Comparison of ENCODE assay signal across 22 mouse cellular contexts in genomic region chr16:43617346-43617745, GRCm38 (mm10). TPM values are rescaled to one million over a fixed set of nuclear protein-coding genes. Genes with fewer than 3 reads are reported as not detected.
A peak's percentile ranks its signal among the peaks of the same experiment; 100 is the strongest.
DNase-seq lines count a peak whose midpoint lies in the region; ATAC-seq lines count a peak whose summit lies in the region.
"Had no signal": no experiment of that assay in that cellular context is flagged by ENCODE, and none has a peak within 500 bp of the region (broad histone marks: within the 10 kb centered on the region; RNA-seq: fewer than 3 reads in every experiment).

No protein-coding gene starts in this region.

- no peak overlapping the region for H3K4me3 ChIP-seq in intestine, embryonic 14.5 days (ENCODE audit: low read depth, low read length)
- H3K4me3 ChIP-seq in intestine, embryonic 16.5 days (ENCODE audit: low read length), result no peak overlapping the region
- H3K4me3 ChIP-seq in embryonic facial prominence, embryonic 10.5 days, result no peak overlapping the region
- H3K4me3 ChIP-seq in limb, embryonic 13.5 days, result no peak overlapping the region
- H3K4me3 ChIP-seq: forebrain, embryonic 13.5 days; heart, adult 2 months; heart, embryonic 15.5 days; hindbrain, embryonic 10.5 days had no signal

- H3K4me1 ChIP-seq in intestine, embryonic 14.5 days (replicated peaks; ENCODE audit: control insufficient read depth, insufficient read depth, low read length), result 0 out of 2 replicates have a peak, but pooled peaks cover 4% of the 10 kb centered on the region
- no peaks in the 10 kb centered on the region for H3K4me1 ChIP-seq in intestine, embryonic 16.5 days (ENCODE audit: control insufficient read depth, insufficient read depth, low read length)
- H3K4me1 ChIP-seq in embryonic facial prominence, embryonic 10.5 days, result peaks cover 53% of the 10 kb centered on the region
- peaks cover 10% of the 10 kb centered on the region for H3K4me1 ChIP-seq in limb, embryonic 13.5 days

- H3K36me3 ChIP-seq in intestine, embryonic 14.5 days (ENCODE audit: control insufficient read depth, insufficient read depth, low read length), result 0 out of 2 replicates have a peak, but pooled peaks cover 5% of the 10 kb centered on the region
- no peaks in the 10 kb centered on the region for H3K36me3 ChIP-seq in intestine, embryonic 16.5 days (ENCODE audit: control insufficient read depth, insufficient read depth, low read length)
- peaks cover 4% of the 10 kb centered on the region; the same call in 1 of the 2 replicates for H3K36me3 ChIP-seq in embryonic facial prominence, embryonic 10.5 days (replicated peaks)
- H3K36me3 ChIP-seq in limb, embryonic 13.5 days, result peaks cover 3% of the 10 kb centered on the region; the same call in 1 of the 2 replicates

- H3K9ac ChIP-seq in intestine, embryonic 14.5 days (ENCODE audit: low read length), result no peak overlapping the region
- no peak overlapping the region for H3K9ac ChIP-seq in intestine, embryonic 16.5 days (ENCODE audit: low read depth, low read length)
- no peak overlapping the region for H3K9ac ChIP-seq in limb, embryonic 13.5 days
- H3K9ac ChIP-seq: forebrain, embryonic 13.5 days; forebrain, postnatal 0 days; heart, embryonic 15.5 days; hindbrain, embryonic 14.5 days had no signal

- 89% methylated on average over 6 of the region's 6 CpGs for WGBS in intestine, embryonic 14.5 days
- 91% methylated on average over 6 of the region's 6 CpGs for WGBS in intestine, embryonic 16.5 days
- 58% methylated on average over 6 of the region's 6 CpGs for WGBS in embryonic facial prominence, embryonic 10.5 days
- WGBS in limb, embryonic 13.5 days, result 41% methylated on average over 6 of the region's 6 CpGs

- H3K9me3 ChIP-seq in intestine, embryonic 14.5 days (ENCODE audit: control insufficient read depth, low read length), result no peaks in the 10 kb centered on the region
- no peaks in the 10 kb centered on the region for H3K9me3 ChIP-seq in intestine, embryonic 16.5 days (ENCODE audit: control insufficient read depth, low read length)
- no peaks in the 10 kb centered on the region for H3K9me3 ChIP-seq in embryonic facial prominence, embryonic 10.5 days
- H3K9me3 ChIP-seq in limb, embryonic 13.5 days, result no peaks in the 10 kb centered on the region
- H3K9me3 ChIP-seq: forebrain, embryonic 13.5 days; heart, embryonic 15.5 days; hindbrain, embryonic 10.5 days had no signal

- no peak overlapping the region for H3K27ac ChIP-seq in intestine, embryonic 14.5 days (ENCODE audit: low read depth)
- H3K27ac ChIP-seq in intestine, embryonic 16.5 days (ENCODE audit: low read length), result no peak overlapping the region
- H3K27ac ChIP-seq in embryonic facial prominence, embryonic 10.5 days (replicated peaks), result no peak overlapping the region
- H3K27ac ChIP-seq in limb, embryonic 13.5 days, result no peak overlapping the region
- H3K27ac ChIP-seq: forebrain, embryonic 13.5 days; heart, embryonic 15.5 days; hindbrain, embryonic 10.5 days; hindbrain, embryonic 14.5 days had no signal

- no peak for ATAC-seq in intestine, embryonic 14.5 days (replicated peaks; ENCODE audit: low FRiP score, low TSS enrichment, low read depth)
- no peak for ATAC-seq in intestine, embryonic 16.5 days
- peak; percentile 24; the same call in 1 of the 2 replicates for ATAC-seq in limb, embryonic 13.5 days (ENCODE audit: low FRiP score, low read depth)
- ATAC-seq: forebrain, embryonic 13.5 days; forebrain, postnatal 0 days had no signal

- no peak overlapping the region for H3K4me2 ChIP-seq in intestine, embryonic 14.5 days (ENCODE audit: low read length)
- no peak overlapping the region for H3K4me2 ChIP-seq in intestine, embryonic 16.5 days (ENCODE audit: low read depth, low read length)
- H3K4me2 ChIP-seq in limb, embryonic 13.5 days (replicated peaks), result no peak overlapping the region
- H3K4me2 ChIP-seq: forebrain, embryonic 13.5 days; heart, embryonic 11.5 days; heart, embryonic 15.5 days; hindbrain, embryonic 14.5 days had no signal

- no peaks in the 10 kb centered on the region for H3K27me3 ChIP-seq in intestine, embryonic 14.5 days (replicated peaks; ENCODE audit: control insufficient read depth, insufficient read depth, low read length)
- H3K27me3 ChIP-seq in intestine, embryonic 16.5 days (replicated peaks; ENCODE audit: control insufficient read depth, insufficient read depth, low read length), result no peaks in the 10 kb centered on the region
- no peaks in the 10 kb centered on the region for H3K27me3 ChIP-seq in embryonic facial prominence, embryonic 10.5 days (replicated peaks; ENCODE audit: low read depth, poor library complexity, severe bottlenecking)
- no peaks in the 10 kb centered on the region for H3K27me3 ChIP-seq in limb, embryonic 13.5 days
- H3K27me3 ChIP-seq: forebrain, embryonic 13.5 days; heart, embryonic 15.5 days had no signal

- peak; percentile 15 for DNase-seq in intestine, embryonic 14.5 days (ENCODE audit: low spot score)
- DNase-seq in embryo, embryonic 10.5 days (ENCODE audit: low spot score), result peak; percentile 56
- peak; percentile 57 for DNase-seq in embryonic facial prominence, embryonic 10.5 days (ENCODE audit: low spot score)
- no peak for DNase-seq in cerebellum, adult 9-10 months
- DNase-seq in right cerebral cortex, postnatal 10 days (ENCODE audit: low spot score in 2 of 2), result no peak
- DNase-seq: adrenal gland, postnatal 10 days; cerebellum, adult 11 months; cerebellum, adult 8-10 months; cerebellum, postnatal 36 days; forebrain, postnatal 0 days; heart, adult 2 months; heart, postnatal 14 days; kidney, adult 18-20 months had no signal

RNA-seq across cellular contexts. Expression of gene Tigit, which starts 46.6 kb away (rescaled TPM):
- not detected in 2 replicates for polyA plus RNA-seq in intestine, embryonic 14.5 days (2014; fragmentation: Nextera tagmentation; extraction: Ambion mirVana)
- not detected in 2 replicates for polyA plus RNA-seq in intestine, embryonic 16.5 days (2015; fragmentation: Nextera tagmentation; extraction: Ambion mirVana)
- not detected in 2 replicates for polyA plus RNA-seq in embryonic facial prominence, embryonic 10.5 days (2016; fragmentation: Nextera tagmentation; extraction: Ambion mirVana)
- 0.22 TPM in 1 of 2 replicates, not detected in the other for polyA plus RNA-seq in limb, embryonic 13.5 days (2015; fragmentation: Nextera tagmentation; extraction: Ambion mirVana)
- polyA plus RNA-seq: brain, embryonic 14.5 days; forebrain, embryonic 13.5 days; heart, embryonic 11.5 days; heart, embryonic 15.5 days; hindbrain, embryonic 10.5 days; hindbrain, embryonic 14.5 days; kidney, embryonic 14.5 days had no signal

Comparison
In these comparisons a context has a peak if more than half of its experiments do, and no peak if none do; other contexts are left out.
1. DNase-seq: peak in intestine, embryonic 14.5 days (single experiment), embryo, embryonic 10.5 days (single experiment) and embryonic facial prominence, embryonic 10.5 days (single experiment); none in cerebellum, adult 9-10 months (single experiment) and right cerebral cortex, postnatal 10 days (0 of 2).